ENCODE assay signal across 8 mouse cellular contexts in the genomic region with DNA sequence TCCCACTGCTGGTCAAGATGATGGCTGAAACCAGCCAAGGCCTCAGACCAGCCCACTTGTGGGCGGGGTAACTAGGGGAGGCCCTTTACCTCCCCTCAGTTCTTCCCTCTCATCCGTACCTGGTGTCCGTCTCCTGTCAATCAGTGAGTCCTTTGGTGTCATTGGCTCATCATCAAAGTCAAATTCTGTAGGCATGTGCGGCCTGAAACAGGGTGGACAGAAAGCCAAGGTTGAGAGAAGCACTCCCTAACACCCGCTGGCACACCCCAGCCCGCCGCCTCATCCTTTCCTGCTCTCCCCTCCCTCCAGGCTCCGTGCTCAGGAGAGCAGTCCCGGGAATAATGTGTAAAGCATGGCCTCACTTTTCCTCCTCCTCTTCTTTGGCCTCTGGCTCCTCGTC. TPM values are rescaled to one million over a fixed set of nuclear protein-coding genes. Genes with fewer than 3 reads are reported as not detected.
DNase-seq lines count a peak whose midpoint lies in the region; ATAC-seq and TF ChIP-seq lines count a peak whose summit lies in the region.

No protein-coding gene starts in this region.

- no peaks in the 10 kb centered on the region for H3K9me3 ChIP-seq in embryonic facial prominence, embryonic 12.5 days
- H3K9me3 ChIP-seq in hindbrain, embryonic 16.5 days (ENCODE audit: control insufficient read depth, low read length) = no peaks in the 10 kb centered on the region
- H3K9me3 ChIP-seq in liver, embryonic 12.5 days (replicated peaks) = no peaks in the 10 kb centered on the region

- H3K4me3 ChIP-seq in embryonic facial prominence, embryonic 12.5 days = peak overlapping the region; percentile 55
- H3K4me3 ChIP-seq in hindbrain, embryonic 16.5 days (ENCODE audit: low read length) = peak overlapping the region; percentile 64
- peak overlapping the region; percentile 73 for H3K4me3 ChIP-seq in liver, embryonic 12.5 days
- peak overlapping the region; percentile 81 for H3K4me3 ChIP-seq in myocyte

- peaks cover 58% of the 10 kb centered on the region for H3K4me1 ChIP-seq in embryonic facial prominence, embryonic 12.5 days
- H3K4me1 ChIP-seq in hindbrain, embryonic 16.5 days (ENCODE audit: control insufficient read depth, insufficient read depth, low read depth, low read length) = peaks cover 46% of the 10 kb centered on the region
- peaks cover 73% of the 10 kb centered on the region for H3K4me1 ChIP-seq in liver, embryonic 12.5 days

- WGBS in embryonic facial prominence, embryonic 12.5 days = 1% methylated on average over 10 of the region's 10 CpGs
- 0% methylated on average over 10 of the region's 10 CpGs for WGBS in hindbrain, embryonic 16.5 days
- 2% methylated on average over 10 of the region's 10 CpGs for WGBS in liver, embryonic 12.5 days (ENCODE audit: insufficient replicate concordance)

- H3K79me2 ChIP-seq in myocyte (ENCODE audit: control insufficient read depth, insufficient read depth) = peaks cover 36% of the 10 kb centered on the region

- peak overlapping the region; percentile 97 for H3K4me2 ChIP-seq in embryonic facial prominence, embryonic 12.5 days (replicated peaks)
- H3K4me2 ChIP-seq in hindbrain, embryonic 16.5 days (ENCODE audit: low read length) = peak overlapping the region; percentile 83
- peak overlapping the region; percentile 93 for H3K4me2 ChIP-seq in liver, embryonic 12.5 days
- H3K4me2 ChIP-seq in myocyte (ENCODE audit: low read depth) = peak overlapping the region; percentile 77

- H3K27me3 ChIP-seq in embryonic facial prominence, embryonic 12.5 days = no peaks in the 10 kb centered on the region
- no peaks in the 10 kb centered on the region for H3K27me3 ChIP-seq in hindbrain, embryonic 16.5 days (replicated peaks; ENCODE audit: control insufficient read depth, insufficient read depth, low read length)
- no peaks in the 10 kb centered on the region for H3K27me3 ChIP-seq in liver, embryonic 12.5 days (replicated peaks)
- no peaks in the 10 kb centered on the region for H3K27me3 ChIP-seq in myocyte (ENCODE audit: control insufficient read depth, insufficient read depth, insufficient read length)

- TF ChIP-seq POLR2A in myocyte (IDR thresholded peaks at IDR 0.05; ENCODE audit: insufficient read length, low read depth) = no peak

- DNase-seq in CD4-positive helper T cell, adult 2 months (ENCODE audit: low read depth, low spot score) = peak; percentile 47
- peak; percentile 93 for DNase-seq in ZHBTc4 (ENCODE audit: low read depth, low spot score)
- no peak for DNase-seq in left cerebral cortex, postnatal 36 days (ENCODE audit: low spot score in 2 of 2)

- peak overlapping the region; percentile 93 for H3K27ac ChIP-seq in embryonic facial prominence, embryonic 12.5 days
- peak overlapping the region; percentile 96 for H3K27ac ChIP-seq in hindbrain, embryonic 16.5 days (ENCODE audit: low read depth, low read length)
- H3K27ac ChIP-seq in liver, embryonic 12.5 days = peak overlapping the region; percentile 92

- no peak for ATAC-seq in embryonic facial prominence, embryonic 12.5 days (ENCODE audit: insufficient number of reproducible peaks, insufficient read depth, low FRiP score, low TSS enrichment)
- peak; percentile 12 for ATAC-seq in hindbrain, embryonic 16.5 days
- peak; percentile 63 for ATAC-seq in liver, embryonic 12.5 days
- no peak for ATAC-seq in frontal cortex, adult (ENCODE audit: low TSS enrichment)

- peaks cover 36% of the 10 kb centered on the region for H3K36me3 ChIP-seq in embryonic facial prominence, embryonic 12.5 days
- H3K36me3 ChIP-seq in hindbrain, embryonic 16.5 days (ENCODE audit: control insufficient read depth, insufficient read depth, low read length) = no peaks in the 10 kb centered on the region; the same call in 1 of the 2 replicates
- H3K36me3 ChIP-seq in liver, embryonic 12.5 days = peaks cover 35% of the 10 kb centered on the region
- no peaks in the 10 kb centered on the region for H3K36me3 ChIP-seq in myocyte (ENCODE audit: control insufficient read depth, insufficient read depth)

- H3ac ChIP-seq in myocyte (ENCODE audit: control insufficient read depth, insufficient read length) = peak overlapping the region; percentile 51

- H3K9ac ChIP-seq in embryonic facial prominence, embryonic 12.5 days = peak overlapping the region; percentile 82
- H3K9ac ChIP-seq in hindbrain, embryonic 16.5 days (ENCODE audit: low read depth, low read length) = peak overlapping the region; percentile 87
- H3K9ac ChIP-seq in liver, embryonic 12.5 days = peak overlapping the region; percentile 85

- intact Hi-C loops in left cerebral cortex, postnatal 36 days (cut with DNase I) = loop anchor here (2.0 to 5.0 kb wide), 3 partner anchors 39 to 129 kb away; a partner anchor contains a TSS

TF ChIP-seq in myocyte, 11 proteins besides CTCF, POLR2A, EP300 and RAD21:
- TF ChIP-seq POLR2AphosphoS2 (IDR thresholded peaks at IDR 0.05; ENCODE audit: insufficient read length, low read depth) = no peak
- no peak for TF ChIP-seq TCF3 (IDR thresholded peaks at IDR 0.05; ENCODE audit: insufficient read length, low read depth)
- TF ChIP-seq MAX (IDR thresholded peaks at IDR 0.05; ENCODE audit: low read depth) = no peak
- TF ChIP-seq SRF (IDR thresholded peaks at IDR 0.05; ENCODE audit: control insufficient read depth, insufficient read length, low read depth) = no peak
- TF ChIP-seq REST (IDR thresholded peaks at IDR 0.05; ENCODE audit: insufficient read depth, insufficient read length) = no peak
- TF ChIP-seq TCF12 (IDR thresholded peaks at IDR 0.05; ENCODE audit: insufficient read depth, poor library complexity, severe bottlenecking) = no peak
- TF ChIP-seq MYOG (IDR thresholded peaks at IDR 0.05; ENCODE audit: control insufficient read depth in 1 of 3, insufficient read depth in 1 of 3, insufficient read length in 2 of 3, low read depth in 2 of 3) = no peak
- no peak for TF ChIP-seq E2F4 (IDR thresholded peaks at IDR 0.05; ENCODE audit: insufficient read depth)
- no peak for TF ChIP-seq USF1 (IDR thresholded peaks at IDR 0.05; ENCODE audit: low read depth)
- TF ChIP-seq MYOD1 (IDR thresholded peaks at IDR 0.05; ENCODE audit: control insufficient read depth in 1 of 3, insufficient read length in 2 of 3, low read depth in 2 of 3) = no peak
- no peak for TF ChIP-seq CEBPB (IDR thresholded peaks at IDR 0.05; ENCODE audit: insufficient read depth, poor library complexity, severe bottlenecking)

RNA-seq across cellular contexts. Expression of a gene that starts 0.2 kb away (rescaled TPM):
- polyA plus RNA-seq in embryonic facial prominence, embryonic 12.5 days (2016; fragmentation: Nextera tagmentation; extraction: Ambion mirVana) = 0.37 TPM in 1 of 2 replicates, not detected in the other
- 0.31 TPM in 1 of 2 replicates, not detected in the other for polyA plus RNA-seq in hindbrain, embryonic 16.5 days (2015; fragmentation: Nextera tagmentation; extraction: Ambion mirVana)
- 0.57 TPM in 1 of 2 replicates, not detected in the other for polyA plus RNA-seq in liver, embryonic 12.5 days (2016; fragmentation: Nextera tagmentation; extraction: Ambion mirVana)
- polyA plus RNA-seq in myocyte (2012; fragmentation: generic; extraction: Trizol) = 0.95 TPM
- total RNA-seq in left cerebral cortex, postnatal 36 days (2021) = under 1 TPM in 1 of 2 experiments, not detected in 1; 0.99 TPM

RNA-seq across cellular contexts. Expression of a gene that starts 1.1 kb away (rescaled TPM):
- polyA plus RNA-seq in embryonic facial prominence, embryonic 12.5 days (2016; fragmentation: Nextera tagmentation; extraction: Ambion mirVana) = 51.4 and 76.7 TPM in 2 replicates
- 26.9 and 55.8 TPM in 2 replicates for polyA plus RNA-seq in hindbrain, embryonic 16.5 days (2015; fragmentation: Nextera tagmentation; extraction: Ambion mirVana)
- 60.5 and 65.1 TPM in 2 replicates for polyA plus RNA-seq in liver, embryonic 12.5 days (2016; fragmentation: Nextera tagmentation; extraction: Ambion mirVana)
- polyA plus RNA-seq in myocyte (2012; fragmentation: generic; extraction: Trizol) = 8.1 TPM
- total RNA-seq in left cerebral cortex, postnatal 36 days (2021) = 10 to 100 TPM; 25.4 to 28.8 TPM

RNA-seq across cellular contexts. Expression of a gene that starts 1.7 kb away (rescaled TPM):
- 5.6 and 7.1 TPM in 2 replicates for polyA plus RNA-seq in embryonic facial prominence, embryonic 12.5 days (2016; fragmentation: Nextera tagmentation; extraction: Ambion mirVana)
- 3.9 and 4.8 TPM in 2 replicates for polyA plus RNA-seq in hindbrain, embryonic 16.5 days (2015; fragmentation: Nextera tagmentation; extraction: Ambion mirVana)
- polyA plus RNA-seq in liver, embryonic 12.5 days (2016; fragmentation: Nextera tagmentation; extraction: Ambion mirVana) = 8.3 and 8.9 TPM in 2 replicates
- polyA plus RNA-seq in myocyte (2012; fragmentation: generic; extraction: Trizol) = 111 TPM
- 1 to 10 TPM; 6.8 to 8.6 TPM for total RNA-seq in left cerebral cortex, postnatal 36 days (2021)

RNA-seq across cellular contexts. Expression of a gene that starts 4.8 kb away (rescaled TPM):
- polyA plus RNA-seq in embryonic facial prominence, embryonic 12.5 days (2016; fragmentation: Nextera tagmentation; extraction: Ambion mirVana) = 59.3 and 77.8 TPM in 2 replicates
- 47.5 and 81.5 TPM in 2 replicates for polyA plus RNA-seq in hindbrain, embryonic 16.5 days (2015; fragmentation: Nextera tagmentation; extraction: Ambion mirVana)
- polyA plus RNA-seq in liver, embryonic 12.5 days (2016; fragmentation: Nextera tagmentation; extraction: Ambion mirVana) = 4.1 and 8.9 TPM in 2 replicates
- 37.7 TPM for polyA plus RNA-seq in myocyte (2012; fragmentation: generic; extraction: Trizol)
- 10 to 100 TPM; 36.5 to 50.3 TPM for total RNA-seq in left cerebral cortex, postnatal 36 days (2021)

RNA-seq across cellular contexts. Expression of a gene that starts 4.9 kb away (rescaled TPM):
- 8.9 and 9.6 TPM in 2 replicates for polyA plus RNA-seq in embryonic facial prominence, embryonic 12.5 days (2016; fragmentation: Nextera tagmentation; extraction: Ambion mirVana)
- polyA plus RNA-seq in hindbrain, embryonic 16.5 days (2015; fragmentation: Nextera tagmentation; extraction: Ambion mirVana) = 71.4 and 84.6 TPM in 2 replicates
- 0.88 and 2.1 TPM in 2 replicates for polyA plus RNA-seq in liver, embryonic 12.5 days (2016; fragmentation: Nextera tagmentation; extraction: Ambion mirVana)
- not detected for polyA plus RNA-seq in myocyte (2012; fragmentation: generic; extraction: Trizol)
- 100 to 1,000 TPM; 213 to 222 TPM for total RNA-seq in left cerebral cortex, postnatal 36 days (2021)

Comparison
In these comparisons a context has a peak if more than half of its experiments do, and no peak if none do; other contexts are left out.
1. DNase-seq: peak in CD4-positive helper T cell, adult 2 months (single experiment) and ZHBTc4 (single experiment); none in left cerebral cortex, postnatal 36 days (0 of 2).
2. ATAC-seq: peak in hindbrain, embryonic 16.5 days (single experiment) and liver, embryonic 12.5 days (single experiment); none in embryonic facial prominence, embryonic 12.5 days (single experiment) and frontal cortex, adult (single experiment).
3. RNA of a gene that starts 1.7 kb away (polyA plus RNA-seq): 111 TPM in myocyte (single experiment); 8.3 to 8.9 TPM in liver, embryonic 12.5 days, 5.6 to 7.1 TPM in embryonic facial prominence, embryonic 12.5 days and 3.9 to 4.8 TPM in hindbrain, embryonic 16.5 days; every median in the first group is over 10 times any median in the second.
4. Peak in every context shown above with its lines, with median percentiles within 50 percentile points of each other: H3K27ac ChIP-seq, H3K4me2 ChIP-seq, H3K4me3 ChIP-seq and H3K9ac ChIP-seq.